Mouse (Mus musculus): ENCODE data around the gene Ifnb1.

GRCm38 (mm10) chr4:88523241-88523640, 667 bp upstream of the Ifnb1 start:
- TF ChIP-seq CTCF (IDR thresholded peaks at IDR 0.05; ENCODE audit: insufficient read depth, low read depth, low read length), result no peak
- TF ChIP-seq POLR2A (IDR thresholded peaks at IDR 0.05; ENCODE audit: insufficient read depth, low read depth, low read length), result no peak
